Mouse (Mus musculus) kidney, adult 18-20 months (tissue): ENCODE results near the gene Atxn7l2.

Source experiments
- DNase-seq: peaks from one replicate; pipeline ENCODE4 v3.0.0; 2021

Gene Atxn7l2

DNA sequence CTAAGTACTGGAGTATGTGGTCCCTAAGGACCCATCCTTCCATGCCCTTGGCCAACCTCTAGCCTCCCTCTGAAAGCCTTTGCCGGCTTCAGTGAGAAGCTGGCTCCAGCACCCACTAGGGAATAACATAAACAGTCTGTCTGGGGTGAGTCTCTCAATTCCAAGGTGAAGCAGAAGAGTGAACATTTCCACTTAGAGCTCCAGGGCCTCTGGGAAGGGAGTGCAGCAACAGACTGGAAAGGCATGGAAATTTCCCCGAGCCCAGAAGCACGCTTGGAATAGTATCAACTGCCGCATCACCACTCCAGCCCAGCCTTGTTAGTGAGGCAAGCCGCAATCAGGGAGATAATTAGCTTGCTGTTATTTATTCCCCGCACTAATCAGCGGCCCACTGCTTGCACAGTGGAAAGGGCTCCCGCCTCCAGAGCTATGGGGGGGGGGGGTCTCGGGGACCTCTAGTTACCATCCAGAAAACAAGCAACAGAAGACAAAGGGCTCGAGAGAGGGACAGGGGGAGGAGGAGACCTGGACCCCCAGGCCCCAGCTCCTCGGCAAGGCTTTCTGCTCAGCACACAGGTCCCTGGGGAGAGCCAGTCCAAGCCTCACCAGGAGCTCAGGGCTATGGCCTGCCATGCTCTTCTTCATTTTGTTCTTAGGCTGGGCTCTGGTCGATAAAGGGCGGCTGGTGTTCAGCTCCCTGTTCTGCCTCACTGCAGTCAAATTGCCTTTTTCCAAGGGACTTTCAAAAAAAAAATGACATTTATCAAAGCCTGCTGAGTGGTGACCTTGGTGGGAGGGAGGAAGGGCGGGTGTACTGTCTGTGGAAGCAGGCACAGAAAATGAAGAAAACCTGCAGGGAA, 35.8 kb downstream of the Atxn7l2 start:
- DNase-seq, result no peak

DNA sequence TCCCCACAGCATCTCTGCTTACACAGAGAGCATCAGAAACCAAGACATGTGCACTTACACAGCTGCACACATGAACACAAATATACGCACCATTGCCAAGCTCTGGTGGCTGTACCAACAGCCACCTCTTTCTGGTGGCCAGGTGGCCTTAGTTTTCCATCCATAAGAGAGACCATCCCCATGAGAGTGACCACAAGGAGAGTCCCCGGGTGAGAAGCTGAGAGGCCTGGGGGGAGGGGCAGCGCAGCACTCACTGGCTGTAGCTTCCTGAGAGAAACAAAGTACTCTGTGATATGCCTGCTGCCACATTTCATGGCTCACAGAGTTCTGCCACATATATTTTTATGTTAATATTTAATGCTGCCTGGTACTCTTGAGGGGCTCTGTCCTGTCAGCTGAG, 41.5 kb downstream of the Atxn7l2 start:
- no peak for DNase-seq

DNA sequence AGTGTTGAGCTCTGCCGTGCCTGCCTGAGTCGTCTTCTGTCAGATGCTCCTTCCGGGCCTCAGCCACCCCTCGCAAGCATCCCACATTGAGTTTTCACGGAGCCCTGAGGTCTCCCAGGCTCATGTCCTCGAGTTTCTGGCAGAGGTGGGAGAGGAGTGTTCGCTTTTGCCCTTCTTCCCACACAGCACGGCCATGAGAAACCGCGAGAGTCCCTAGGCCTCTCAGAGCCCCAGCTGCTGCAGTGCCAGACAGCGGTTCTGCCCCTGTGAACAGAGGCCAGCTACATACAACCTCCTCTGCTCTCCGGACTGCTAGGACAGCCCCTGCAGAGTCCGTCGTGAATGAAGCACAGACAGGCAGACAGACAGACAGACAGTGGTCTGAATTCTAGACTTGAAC, 43.2 kb downstream of the Atxn7l2 start:
- DNase-seq, result no peak

DNA sequence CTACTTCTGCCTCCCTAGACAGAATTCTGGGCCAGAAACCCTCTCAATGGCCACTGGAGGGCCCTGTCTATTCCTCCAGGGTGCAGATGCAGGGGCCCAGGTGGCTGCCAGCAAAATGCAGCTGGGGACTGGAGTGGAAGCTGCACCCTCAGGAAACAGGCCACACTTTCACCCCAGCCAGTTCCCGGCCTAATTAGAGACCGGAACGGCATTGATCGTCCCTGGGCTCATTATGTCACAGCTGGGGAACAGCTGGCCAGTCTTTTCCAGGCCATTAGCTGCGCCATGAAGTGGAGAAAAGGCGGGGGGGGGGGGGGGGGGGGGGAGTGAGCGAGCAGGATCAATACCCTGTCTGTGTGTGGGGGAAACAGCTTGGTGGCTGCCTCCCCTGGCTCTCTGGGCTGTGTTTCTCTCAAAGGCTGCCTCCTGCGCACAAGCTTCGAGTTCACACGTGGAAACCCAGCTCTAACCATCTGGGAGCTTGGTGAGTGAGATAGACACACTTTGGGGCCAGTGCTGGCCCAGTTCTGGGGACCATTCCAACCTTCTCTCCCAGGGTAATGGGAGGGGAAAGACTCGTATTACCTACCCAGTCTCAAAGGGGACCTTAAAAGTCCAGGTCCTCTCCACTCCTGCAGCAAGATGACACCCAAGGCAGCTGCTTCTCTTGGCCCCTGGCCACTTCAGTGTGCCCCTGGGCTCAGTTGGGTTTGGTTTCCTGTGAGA, 44.1 kb downstream of the Atxn7l2 start:
- DNase-seq, result peak; percentile 28

DNA sequence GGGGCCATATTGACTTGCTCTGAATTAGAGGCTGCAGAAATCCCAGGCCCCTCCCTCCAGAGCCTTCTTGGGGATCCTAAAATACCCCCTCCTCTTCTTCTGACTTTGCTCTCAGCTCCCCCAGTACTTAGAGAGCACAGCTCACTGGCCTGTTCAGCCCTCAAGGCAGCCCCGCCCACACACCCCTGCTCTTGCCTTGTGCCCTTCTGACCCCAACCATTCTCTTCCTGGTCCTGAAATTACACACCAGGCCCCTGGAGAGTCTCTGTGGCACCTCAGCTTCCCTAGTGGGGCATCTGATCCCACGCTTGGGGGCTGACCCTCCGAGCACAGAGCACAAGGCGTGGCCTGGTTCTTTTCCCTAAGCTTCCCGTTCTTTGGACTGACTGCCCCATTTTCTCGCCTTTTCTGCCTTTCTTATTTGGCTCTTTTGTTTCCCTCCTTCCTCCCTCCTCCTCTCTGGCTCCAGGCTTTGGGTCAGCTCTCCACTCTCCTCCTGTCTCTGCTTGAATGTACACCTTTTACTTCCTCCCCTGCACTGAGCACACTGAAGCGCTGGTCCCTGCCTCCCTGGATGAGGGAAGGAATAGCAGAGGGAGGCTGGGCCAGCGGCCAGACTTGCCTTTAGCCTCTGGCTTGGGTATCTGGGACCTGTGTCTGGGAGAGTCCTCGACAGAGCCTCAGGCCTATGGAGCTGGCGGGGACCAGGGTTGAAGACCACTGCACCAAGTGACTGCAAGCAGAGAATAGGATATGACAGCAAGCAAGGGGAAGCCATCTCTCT, 45.0 kb downstream of the Atxn7l2 start:
- no peak for DNase-seq

DNA sequence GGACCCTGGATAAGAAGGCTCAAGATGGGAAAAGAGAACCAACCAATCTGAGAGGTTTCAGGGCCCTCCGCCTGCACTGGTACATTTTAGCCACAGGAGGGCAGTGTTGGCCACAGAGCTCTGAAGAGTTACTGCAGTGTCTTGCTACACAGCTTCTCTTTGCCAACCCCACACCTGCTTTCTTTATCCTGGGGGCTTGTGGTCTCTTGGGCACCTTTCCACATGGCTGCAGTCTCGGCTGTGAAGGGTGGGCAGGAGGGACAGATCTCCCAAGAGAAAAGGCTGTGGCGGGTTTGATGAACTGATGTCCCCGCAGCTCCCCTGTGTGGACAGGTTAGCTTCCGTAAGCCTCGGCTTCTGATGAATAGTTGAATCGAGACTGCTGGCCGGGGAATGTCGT, 45.9 kb downstream of the Atxn7l2 start:
- peak; percentile 84 for DNase-seq

DNA sequence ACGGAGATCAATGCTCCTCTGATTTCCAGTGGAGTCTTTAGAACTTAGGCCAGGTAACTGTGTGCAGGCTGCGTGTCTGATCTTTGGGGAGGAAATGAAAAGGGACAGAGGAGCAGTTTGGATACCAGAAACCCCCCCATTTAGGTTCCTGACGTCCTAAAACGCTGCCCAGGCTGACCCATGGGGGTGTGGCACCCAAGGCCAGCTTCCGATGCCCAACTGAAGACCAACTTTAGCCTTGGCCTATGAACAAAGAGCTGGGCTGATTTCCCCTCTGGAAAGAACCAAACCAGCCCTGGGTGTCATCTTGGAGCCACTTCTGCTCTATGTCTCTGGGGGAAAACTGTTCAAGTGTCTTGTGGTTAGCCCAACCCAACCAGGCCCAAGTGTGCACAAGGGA, 46.6 kb downstream of the Atxn7l2 start:
- no peak for DNase-seq

DNA sequence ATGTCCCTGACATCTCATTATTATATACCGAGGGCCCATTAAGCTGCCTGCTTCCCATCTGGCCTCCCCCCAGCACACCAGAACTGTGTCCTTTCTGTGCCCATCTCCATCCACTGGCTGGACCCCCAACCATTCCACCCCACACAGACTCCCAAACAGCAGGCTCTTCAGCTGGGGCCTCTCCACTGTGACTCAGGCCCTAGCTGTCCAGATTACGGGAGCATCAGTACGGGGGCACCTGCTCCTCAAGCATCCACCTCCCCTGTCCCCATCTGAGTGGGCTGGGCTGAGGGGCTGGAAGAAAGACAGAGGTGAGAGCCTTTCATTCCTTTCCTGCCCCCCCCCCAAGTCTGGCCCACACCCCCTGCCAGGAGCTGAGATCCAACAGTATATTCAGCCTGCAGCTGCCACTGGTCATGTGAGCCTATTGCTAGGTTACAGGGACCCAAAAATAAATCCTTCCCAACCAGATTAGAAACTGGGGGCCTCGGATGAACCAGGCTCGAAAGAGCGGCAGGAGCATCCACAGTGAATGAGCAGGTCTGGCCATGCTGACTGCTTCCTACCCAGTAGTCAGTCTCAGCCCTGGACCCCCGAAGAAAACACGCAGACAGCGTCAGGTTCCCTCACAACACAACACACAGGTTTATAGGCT, 52.2 kb downstream of the Atxn7l2 start:
- DNase-seq, result no peak

DNA sequence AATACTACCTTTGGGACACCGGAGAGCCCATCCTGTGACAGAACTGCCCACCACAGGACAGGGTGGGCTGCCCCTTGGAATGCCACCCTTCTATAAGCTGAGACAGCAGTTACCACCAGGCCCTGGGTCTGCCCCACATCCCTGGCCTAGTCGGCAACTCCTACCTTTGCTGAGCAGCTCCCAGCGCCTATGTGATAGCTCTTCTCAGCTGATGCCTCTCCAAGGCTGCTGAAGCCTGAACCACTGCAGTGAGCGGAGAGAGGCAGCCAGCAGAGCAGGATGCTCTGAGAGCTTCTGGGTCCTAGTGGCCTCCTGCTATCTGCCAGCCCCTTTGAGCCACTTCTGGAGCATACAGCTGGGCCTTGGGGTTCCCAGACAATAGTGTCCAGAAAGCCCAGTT, 56.1 kb downstream of the Atxn7l2 start, which contains the start of gene Gpr61:
TSS of gene Gpr61 (minus strand) at position 227 of the 400 bp plus-strand sequence.
- DNase-seq, result no peak

DNA sequence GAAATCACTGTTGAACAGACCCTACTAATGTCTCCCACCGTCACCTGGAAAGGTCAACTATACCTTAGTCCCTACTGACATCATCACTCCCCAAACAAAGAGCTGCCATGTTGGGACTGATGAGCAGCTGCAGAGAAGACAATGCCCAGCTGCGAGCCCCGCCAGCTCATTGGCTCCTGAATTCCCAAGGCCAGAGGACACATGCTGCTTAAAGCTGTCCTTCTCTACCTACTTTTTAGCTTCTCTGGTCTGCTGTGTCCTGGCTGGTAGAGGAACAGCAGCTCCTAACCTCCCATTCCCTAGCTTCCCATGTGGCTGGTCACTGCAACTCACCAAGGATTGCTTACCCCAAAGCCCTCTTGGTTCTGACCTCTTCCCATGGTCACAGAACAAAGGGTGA, 58.4 kb downstream of the Atxn7l2 start:
- no peak for DNase-seq
